Mouse (Mus musculus) embryonic stem cell, embryonic (primary cell): Measurements from ENCODE around the gene Serinc2.

Experiments
- CTCF ChIA-PET, 4 experiments: fragments of 300-600 bp in 2 of 4; fragments of 350-600 bp in 2 of 4; sonication (Branson Sonifier 250); formaldehyde crosslinking; loops; one replicate each; lab custom pipeline; 2022; ENCODE audit warnings: inconsistent platforms in 2 of 4; lab: Charles Lee
- POLR2A ChIA-PET, 4 experiments: fragments of 300-600 bp in 2 of 4; fragments of 350-600 bp in 2 of 4; sonication (Branson Sonifier 250); formaldehyde crosslinking; loops; one replicate each; lab custom pipeline; 2022; ENCODE audit warnings: antibody characterized with exemption in 4 of 4, inconsistent platforms in 1 of 4; lab: Charles Lee

The Serinc2 gene

GRCm38 (mm10) chr4:130307851-130308230, 28.8 kb upstream of the Serinc2 start:
- ChIA-PET POLR2A (interaction anchor here in 3 of 4 experiments (0.6 to 23.8 kb wide), 107 partner anchors 8 to 1118 kb away, joined by 3 to 432 read pairs (median 4); partner anchors contain the start of genes Pef1 (in 3 of the 3), Snrnp40 (in 3 of the 3), Tinagl1 (in 3 of the 3) and Zcchc17 (in 3 of the 3)), CTCF (interaction anchor here (0.6 to 2.2 kb wide), 8 partner anchors 10 to 242 kb away, joined by 3 to 11 read pairs (median 5); no protein-coding TSS in a partner anchor)

- ChIA-PET POLR2A (interaction anchor here in 3 of 4 experiments (0.6 to 23.8 kb wide), 106 partner anchors 9 to 1117 kb away, joined by 3 to 432 read pairs (median 4); partner anchors contain the start of genes Pef1 (in 3 of the 3), Snrnp40 (in 3 of the 3), Tinagl1 (in 3 of the 3) and Zcchc17 (in 3 of the 3)), CTCF (interaction anchor here (0.5 to 2.2 kb wide), 14 partner anchors 10 to 1831 kb away, joined by 3 to 11 read pairs (median 4); no protein-coding TSS in a partner anchor)
Measured at GRCm38 (mm10) chr4:130306796-130307630, 28.0 kb upstream of the Serinc2 start.

GRCm38 (mm10) chr4:130304746-130305145, 25.7 kb upstream of the Serinc2 start:
- CTCF ChIA-PET: interaction anchor here in 1 of 4 experiments (0.9 to 1.6 kb wide), 3 partner anchors 8 to 229 kb away, joined by 3 to 7 read pairs (median 4); no protein-coding TSS in a partner anchor
- POLR2A ChIA-PET: interaction anchor here in 3 of 4 experiments (0.6 to 23.8 kb wide), 37 partner anchors 6 to 749 kb away, joined by 3 to 432 read pairs (median 8); partner anchors contain the start of genes Pef1 (in 2 of the 3), Snrnp40 (in 2 of the 3), Zcchc17 (in 2 of the 3) and Fabp3 (in 1 of the 3)

- POLR2A ChIA-PET: interaction anchor here (0.6 to 23.8 kb wide), 60 partner anchors 5 to 482 kb away, joined by 3 to 432 read pairs (median 4); partner anchors contain the start of genes Snrnp40 (in 4 of the 4), Zcchc17 (in 4 of the 4), Pef1 (in 3 of the 4) and Fabp3 (in 2 of the 4)
- CTCF ChIA-PET: interaction anchor here in 3 of 4 experiments (0.6 to 1.4 kb wide), 9 partner anchors 10 to 343 kb away, joined by 3 to 4 read pairs (median 3); no protein-coding TSS in a partner anchor
Measured at GRCm38 (mm10) chr4:130302285-130302870, 23.4 kb upstream of the Serinc2 start.

GRCm38 (mm10) chr4:130299629-130300018, 20.6 kb upstream of the Serinc2 start:
- ChIA-PET CTCF (interaction anchor here (0.6 to 1.2 kb wide), 4 partner anchors 9 to 1858 kb away, joined by 3 to 4 read pairs (median 3); partner anchors contain the start of genes Fabp3 (in 1 of the 4), Gm10570 (in 1 of the 4), Snrnp40 (in 1 of the 4) and Zcchc17 (in 1 of the 4)), POLR2A (interaction anchor here in 3 of 4 experiments (0.6 to 16.6 kb wide), 11 partner anchors 10 to 368 kb away, joined by 3 to 432 read pairs (median 4); partner anchors contain the start of genes Fabp3 (in 3 of the 3), Gm10570 (in 3 of the 3) and Pef1 (in 1 of the 3))

- ChIA-PET CTCF (interaction anchor here (0.6 to 1.2 kb wide), 4 partner anchors 10 to 1858 kb away, joined by 3 to 4 read pairs (median 3); partner anchors contain the start of genes Fabp3 (in 1 of the 4), Gm10570 (in 1 of the 4), Snrnp40 (in 1 of the 4) and Zcchc17 (in 1 of the 4)), POLR2A (interaction anchor here in 3 of 4 experiments (0.6 to 16.6 kb wide), 11 partner anchors 11 to 369 kb away, joined by 3 to 432 read pairs (median 4); partner anchors contain the start of genes Fabp3 (in 3 of the 3), Gm10570 (in 3 of the 3) and Pef1 (in 1 of the 3))
Measured at GRCm38 (mm10) chr4:130298877-130299628, 20.0 kb upstream of the Serinc2 start.

- ChIA-PET CTCF (interaction anchor here (0.5 to 1.7 kb wide), 42 partner anchors 8 to 788 kb away, joined by 3 to 11 read pairs (median 4); partner anchors contain the start of genes Fabp3 (in 1 of the 4), Gm10570 (in 1 of the 4), Snrnp40 (in 1 of the 4) and Zcchc17 (in 1 of the 4)), POLR2A (interaction anchor here (0.6 to 16.6 kb wide), 17 partner anchors 12 to 1245 kb away, joined by 3 to 432 read pairs (median 4); partner anchors contain the start of genes Gm10570 (in 4 of the 4), Fabp3 (in 3 of the 4), Pef1 (in 1 of the 4) and Snrnp40 (in 1 of the 4))
Measured at GRCm38 (mm10) chr4:130297123-130297529, 18.1 kb upstream of the Serinc2 start.

GRCm38 (mm10) chr4:130296243-130296965, 17.4 kb upstream of the Serinc2 start:
- CTCF ChIA-PET: interaction anchor here (0.5 to 1.7 kb wide), 39 partner anchors 9 to 750 kb away, joined by 3 to 11 read pairs (median 4); partner anchors contain the start of genes Fabp3 (in 1 of the 4), Gm10570 (in 1 of the 4), Snrnp40 (in 1 of the 4) and Zcchc17 (in 1 of the 4)
- POLR2A ChIA-PET: interaction anchor here (0.5 to 16.6 kb wide), 15 partner anchors 12 to 1244 kb away, joined by 3 to 432 read pairs (median 4); partner anchors contain the start of genes Fabp3 (in 3 of the 4), Gm10570 (in 3 of the 4), Snrnp40 (in 1 of the 4) and Zcchc17 (in 1 of the 4)

- ChIA-PET POLR2A (interaction anchor here (0.7 to 16.6 kb wide), 13 partner anchors 11 to 345 kb away, joined by 3 to 432 read pairs (median 3); partner anchors contain the start of genes Fabp3 (in 3 of the 4), Gm10570 (in 3 of the 4), Snrnp40 (in 1 of the 4) and Zcchc17 (in 1 of the 4)), CTCF (interaction anchor here (0.6 to 1.1 kb wide), 9 partner anchors 15 to 429 kb away, joined by 3 to 9 read pairs (median 3); partner anchors contain the start of gene Tinagl1 (in 1 of the 4))
Measured at GRCm38 (mm10) chr4:130295047-130295745, 16.2 kb upstream of the Serinc2 start.

GRCm38 (mm10) chr4:130294513-130294912, 15.5 kb upstream of the Serinc2 start:
- CTCF ChIA-PET: interaction anchor here (0.6 to 1.0 kb wide), 4 partner anchors 15 to 119 kb away, joined by 3 to 9 read pairs (median 4); partner anchors contain the start of gene Tinagl1 (in 1 of the 4)
- POLR2A ChIA-PET: interaction anchor here (0.9 to 16.6 kb wide), 8 partner anchors 15 to 345 kb away, joined by 3 to 432 read pairs (median 3); partner anchors contain the start of genes Fabp3 (in 3 of the 4) and Gm10570 (in 3 of the 4)

- POLR2A ChIA-PET: interaction anchor here in 3 of 4 experiments (0.5 to 16.6 kb wide), 11 partner anchors 10 to 279 kb away, joined by 3 to 432 read pairs (median 4); partner anchors contain the start of genes Fabp3 (in 1 of the 3) and Gm10570 (in 1 of the 3)
- CTCF ChIA-PET: interaction anchor here (0.6 to 3.1 kb wide), 39 partner anchors 8 to 1558 kb away, joined by 3 to 17 read pairs (median 4); partner anchors contain the start of genes Fabp3 (in 1 of the 4), Gm10570 (in 1 of the 4), Serinc2 (in 1 of the 4) and Snrnp40 (in 1 of the 4)
Measured at GRCm38 (mm10) chr4:130292271-130292670, 13.3 kb upstream of the Serinc2 start.

GRCm38 (mm10) chr4:130289824-130290223, 10.8 kb upstream of the Serinc2 start:
- ChIA-PET CTCF (interaction anchor here (0.5 to 3.1 kb wide), 11 partner anchors 15 to 1416 kb away, joined by 3 to 17 read pairs (median 4); no protein-coding TSS in a partner anchor), POLR2A (interaction anchor here in 3 of 4 experiments (0.6 to 16.6 kb wide), 6 partner anchors 15 to 406 kb away, joined by 3 to 432 read pairs (median 5); partner anchors contain the start of genes Fabp3 (in 1 of the 3) and Gm10570 (in 1 of the 3))

GRCm38 (mm10) chr4:130286531-130286930, 7.5 kb upstream of the Serinc2 start:
- ChIA-PET CTCF (no interaction called here), POLR2A (no interaction called here)

GRCm38 (mm10) chr4:130283826-130284225, 4.8 kb upstream of the Serinc2 start:
- ChIA-PET CTCF (interaction anchor here (0.6 to 2.5 kb wide), 12 partner anchors 8 to 863 kb away, joined by 3 to 6 read pairs (median 4); no protein-coding TSS in a partner anchor), POLR2A (interaction anchor here in 3 of 4 experiments (0.6 to 2.3 kb wide), 15 partner anchors 9 to 1986 kb away, joined by 3 to 9 read pairs (median 3); partner anchors contain the start of genes Fabp3 (in 2 of the 3), Gm10570 (in 2 of the 3) and Tinagl1 (in 1 of the 3))
